Mouse (Mus musculus) heart, adult 2 months (tissue): ENCODE data around the gene Mta1.

ENCODE experiments used
- CTCF ChIP-seq: fragments of 200-600 bp; IDR thresholded peaks from 2 replicates; pipeline ENCODE4 v1.8.1; 2022; ENCODE audit warnings: antibody characterized with exemption, mild to moderate bottlenecking, moderate library complexity
- EP300 ChIP-seq: fragments of 200-500 bp; IDR thresholded peaks from 2 replicates; pipeline ENCODE4 v1.6.1; 2011; ENCODE audit warnings: low read depth, low read length, control low read depth; ENCODE audit not compliant: insufficient read depth
- POLR2A ChIP-seq: fragments of 200-500 bp; IDR thresholded peaks from 2 replicates; pipeline ENCODE4 v1.6.1; 2011; ENCODE audit warnings: mild to moderate bottlenecking, low read depth, low read length, control low read depth; ENCODE audit not compliant: insufficient read depth

GRCm38 (mm10) chr12:113153971-113154370, 55.9 kb downstream of the Mta1 start:
- TF ChIP-seq CTCF (no peak), EP300 (no peak), POLR2A (no peak)
